Mouse (Mus musculus) layer of hippocampus, adult 9-11 months (tissue): Measurements from ENCODE around the gene Nsd2.
A peak's percentile ranks its signal among the peaks of the same experiment; 100 is the strongest.
"Not testable (repeated sequence)": the region's sequence is repeated elsewhere in the genome, so short reads cannot be mapped to it uniquely, and the experiment has no call there.

ENCODE experiments used
- DNase-seq: peaks from one replicate; pipeline ENCODE4 v3.0.0; 2022

Gene Nsd2

GRCm38 (mm10) chr5:33934877-33935276 is 114.4 kb downstream of the Nsd2 start:
- DNase-seq, result no peak

- DNase-seq, result no peak
Measured at GRCm38 (mm10) chr5:33935700-33936111, 115.2 kb downstream of the Nsd2 start.

GRCm38 (mm10) chr5:33936120-33936707 is 115.7 kb downstream of the Nsd2 start, which contains the start of gene Nelfa:
Gene Nelfa (minus strand): TSS chr5:33936413.
- DNase-seq, result peak; percentile 99

GRCm38 (mm10) chr5:33937230-33937629 is 116.7 kb downstream of the Nsd2 start:
- DNase-seq, result no peak

- DNase-seq, result peak; percentile 59
Measured at GRCm38 (mm10) chr5:33938448-33938847, 117.9 kb downstream of the Nsd2 start.

- DNase-seq, result not testable (repeated sequence)
Measured at GRCm38 (mm10) chr5:33947035-33947434, 126.5 kb downstream of the Nsd2 start.
